Mouse (Mus musculus): Measurements from ENCODE around the gene Tnfrsf1b.
A peak's percentile ranks its signal among the peaks of the same experiment; 100 is the strongest.

Gene Tnfrsf1b

GRCm38 (mm10) chr4:145246173-145247011 is at the start of gene Tnfrsf1b:
Tnfrsf1b (minus strand) TSS chr4:145246870.
- DNase-seq (ENCODE audit: low spot score in 2 of 2), result peak; percentile 43 to 53

GRCm38 (mm10) chr4:145295589-145296300 is 49.1 kb upstream of the Tnfrsf1b start:
- DNase-seq (ENCODE audit: low spot score in 2 of 2), result peak; percentile 66 to 80

GRCm38 (mm10) chr4:145294588-145294987 is 47.9 kb upstream of the Tnfrsf1b start:
- no peak for DNase-seq (ENCODE audit: low spot score in 2 of 2)

- peak; percentile 54 to 76 for DNase-seq (ENCODE audit: low spot score in 2 of 2)
Observed at GRCm38 (mm10) chr4:145286369-145287120, 39.9 kb upstream of the Tnfrsf1b start.

- DNase-seq (ENCODE audit: low spot score in 2 of 2), result no peak
Observed at GRCm38 (mm10) chr4:145284675-145285074, 38.0 kb upstream of the Tnfrsf1b start.

- no peak for DNase-seq (ENCODE audit: low spot score in 2 of 2)
Observed at GRCm38 (mm10) chr4:145283441-145283840, 36.8 kb upstream of the Tnfrsf1b start.

- no peak for DNase-seq (ENCODE audit: low spot score in 2 of 2)
Observed at GRCm38 (mm10) chr4:145280966-145281365, 34.3 kb upstream of the Tnfrsf1b start.

- DNase-seq (ENCODE audit: low spot score in 2 of 2), result no peak
Observed at GRCm38 (mm10) chr4:145278724-145279370, 32.2 kb upstream of the Tnfrsf1b start.

GRCm38 (mm10) chr4:145278231-145278630 is 31.6 kb upstream of the Tnfrsf1b start:
- no peak for DNase-seq (ENCODE audit: low spot score in 2 of 2)

- no peak for DNase-seq (ENCODE audit: low spot score in 2 of 2)
Observed at GRCm38 (mm10) chr4:145276368-145277249, 29.9 kb upstream of the Tnfrsf1b start.

- no peak for DNase-seq (ENCODE audit: low spot score in 2 of 2)
Observed at GRCm38 (mm10) chr4:145274887-145275286, 28.2 kb upstream of the Tnfrsf1b start.

GRCm38 (mm10) chr4:145273923-145274322 is 27.3 kb upstream of the Tnfrsf1b start:
- no peak for DNase-seq (ENCODE audit: low spot score in 2 of 2)

- no peak for DNase-seq (ENCODE audit: low spot score in 2 of 2)
Observed at GRCm38 (mm10) chr4:145272763-145273162, 26.1 kb upstream of the Tnfrsf1b start.

- no peak for DNase-seq (ENCODE audit: low spot score in 2 of 2)
Observed at GRCm38 (mm10) chr4:145271634-145272033, 25.0 kb upstream of the Tnfrsf1b start.

GRCm38 (mm10) chr4:145270136-145270535 is 23.5 kb upstream of the Tnfrsf1b start:
- no peak for DNase-seq (ENCODE audit: low spot score in 2 of 2)

- no peak for DNase-seq (ENCODE audit: low spot score in 2 of 2)
Observed at GRCm38 (mm10) chr4:145267631-145268110, 21.0 kb upstream of the Tnfrsf1b start.

- peak; percentile 28 to 35 for DNase-seq (ENCODE audit: low spot score in 2 of 2)
Observed at GRCm38 (mm10) chr4:145266505-145266904, 19.8 kb upstream of the Tnfrsf1b start.

- no peak for DNase-seq (ENCODE audit: low spot score in 2 of 2)
Observed at GRCm38 (mm10) chr4:145264761-145265160, 18.1 kb upstream of the Tnfrsf1b start.

- DNase-seq (ENCODE audit: low spot score in 2 of 2), result no peak
Observed at GRCm38 (mm10) chr4:145263583-145263982, 16.9 kb upstream of the Tnfrsf1b start.

GRCm38 (mm10) chr4:145260802-145261201 is 14.1 kb upstream of the Tnfrsf1b start:
- no peak for DNase-seq (ENCODE audit: low spot score in 2 of 2)

Data from thymus, postnatal 10 days (tissue).